Mouse (Mus musculus): ENCODE data around the gene Foxj3.

GRCm38 (mm10) chr4:119667454-119667853 is 130.7 kb downstream of the Foxj3 start:
- TF ChIP-seq POLR2A (IDR thresholded peaks at IDR 0.05; ENCODE audit: low read depth, low read length) (no peak), CTCF (IDR thresholded peaks at IDR 0.05; ENCODE audit: borderline replicate concordance, insufficient read depth, low read length) (peak; percentile 71; the same call in 1 of the 2 replicates)
